Mouse (Mus musculus): ENCODE results near the gene Chrna9. TPM values are rescaled to one million over a fixed set of nuclear protein-coding genes. Genes with fewer than 3 reads are reported as not detected.

The Chrna9 gene
- total RNA-seq, 2 experiments from 2014 or later, result not detected

DNA sequence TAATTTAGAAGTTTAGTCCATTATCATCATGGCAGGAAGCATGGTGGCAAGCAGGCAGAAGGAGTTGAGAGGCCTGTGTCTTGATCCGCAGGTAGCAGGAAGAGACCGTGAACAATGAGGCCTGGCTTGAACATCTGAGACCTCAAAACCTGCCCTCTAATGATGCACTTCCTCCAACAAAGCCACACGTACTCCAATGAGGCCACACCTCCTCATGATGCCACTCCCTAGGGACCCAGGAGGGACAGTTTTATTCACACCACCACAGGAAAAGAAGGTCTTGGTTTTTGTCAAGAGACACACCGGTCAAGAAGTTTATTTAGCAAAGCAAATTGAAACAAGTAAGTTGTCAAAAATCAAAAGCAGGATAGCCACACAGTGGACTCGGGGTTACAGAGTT lies 17.8 kb upstream of the Chrna9 start:
- no peak for ATAC-seq (replicated peaks; ENCODE audit: low FRiP score, poor library complexity, severe bottlenecking)

DNA sequence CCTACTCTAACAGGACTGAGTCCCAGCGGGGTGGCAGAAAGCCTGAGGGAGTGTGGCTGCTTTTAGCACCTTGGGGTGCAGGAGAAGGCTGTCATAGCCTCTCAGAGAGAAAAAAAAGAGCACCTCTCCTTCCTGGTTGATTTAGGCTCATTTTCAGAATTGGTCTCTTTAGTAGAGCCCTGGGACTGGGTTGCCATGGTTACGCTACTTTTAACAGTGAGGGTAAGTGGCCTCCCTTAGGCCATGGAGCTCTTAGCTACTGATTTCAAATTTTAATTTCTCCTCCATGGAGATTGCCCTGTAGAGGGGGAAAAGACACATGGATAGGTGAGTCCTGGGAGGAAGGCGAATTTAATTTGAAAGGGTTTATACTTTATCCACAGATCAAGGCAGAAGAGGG lies 16.1 kb upstream of the Chrna9 start:
- ATAC-seq (replicated peaks; ENCODE audit: low FRiP score, poor library complexity, severe bottlenecking), result no peak

DNA sequence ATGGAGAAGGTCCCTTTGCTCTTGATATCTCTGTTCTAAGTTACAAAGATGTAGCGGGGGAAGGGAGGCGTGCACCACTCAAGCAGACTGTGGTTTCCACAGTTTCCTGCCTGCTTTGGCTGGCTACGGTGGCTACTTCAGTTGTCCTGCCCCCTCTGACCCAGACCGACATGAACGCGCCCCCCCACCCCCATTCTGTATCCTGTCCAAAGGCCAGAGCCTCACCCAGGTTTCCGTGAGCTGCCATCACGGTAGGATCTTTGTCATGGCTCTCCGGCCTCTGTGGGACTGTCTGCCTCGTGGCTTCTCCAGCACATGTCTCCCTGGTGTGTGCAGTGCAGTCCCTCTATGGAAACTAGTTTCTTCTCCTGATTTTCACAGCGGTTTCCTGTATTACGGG lies 15.4 kb upstream of the Chrna9 start:
- ATAC-seq (replicated peaks; ENCODE audit: low FRiP score, poor library complexity, severe bottlenecking), result no peak

DNA sequence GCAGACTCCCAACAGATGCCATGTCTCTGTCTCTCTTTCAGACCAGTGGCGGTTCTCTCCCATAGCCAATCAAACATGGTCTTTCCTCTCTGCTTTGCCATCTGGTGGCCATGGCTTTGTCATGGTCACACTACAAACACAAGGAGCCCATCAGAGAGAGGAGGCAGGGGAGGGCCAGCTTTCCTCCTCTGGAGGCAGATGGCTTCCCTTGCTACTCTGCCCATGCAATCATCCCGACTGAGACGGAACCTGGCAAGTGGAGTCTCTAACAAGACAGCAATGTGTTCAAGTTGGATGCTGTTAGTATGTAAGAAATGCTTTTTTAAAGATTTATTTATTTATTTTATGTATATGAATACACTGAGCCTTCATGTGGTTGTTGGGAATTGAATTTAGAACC lies 14.8 kb upstream of the Chrna9 start:
- no peak for ATAC-seq (replicated peaks; ENCODE audit: low FRiP score, poor library complexity, severe bottlenecking)

DNA sequence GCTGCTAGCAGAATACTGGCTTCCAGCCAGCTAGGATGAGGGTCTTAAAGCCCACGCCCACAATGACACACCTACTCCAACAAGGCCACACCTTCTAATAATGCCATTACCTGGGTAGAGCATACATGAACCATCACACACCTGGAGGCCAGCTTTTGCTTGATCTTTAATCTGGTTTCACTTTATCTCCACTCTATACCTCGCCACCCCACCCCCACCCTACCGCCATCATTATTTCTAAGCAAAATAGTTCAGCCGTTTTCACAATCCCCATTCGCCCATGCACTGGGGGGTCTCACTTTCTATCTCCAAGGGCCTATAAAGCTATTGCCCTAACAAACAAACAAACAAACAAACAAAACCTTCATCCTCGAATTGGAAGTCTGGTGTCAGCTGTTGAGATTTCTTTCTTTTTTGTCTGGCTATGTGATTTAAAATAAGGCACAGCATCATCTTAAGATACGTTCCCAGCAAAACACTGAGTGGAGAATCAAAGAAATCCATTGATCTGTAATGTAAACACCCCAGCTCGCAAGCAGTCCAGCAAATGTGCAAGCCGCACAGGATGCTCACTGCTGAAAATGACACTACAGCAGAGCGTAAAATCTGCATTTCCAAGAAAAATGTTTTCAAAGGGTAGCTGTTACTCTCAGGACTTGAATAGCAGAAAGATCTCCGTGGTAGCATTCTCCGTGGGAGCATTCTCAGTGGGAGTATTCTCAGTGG lies 13.9 kb upstream of the Chrna9 start:
- no peak for ATAC-seq (replicated peaks; ENCODE audit: low FRiP score, poor library complexity, severe bottlenecking)

DNA sequence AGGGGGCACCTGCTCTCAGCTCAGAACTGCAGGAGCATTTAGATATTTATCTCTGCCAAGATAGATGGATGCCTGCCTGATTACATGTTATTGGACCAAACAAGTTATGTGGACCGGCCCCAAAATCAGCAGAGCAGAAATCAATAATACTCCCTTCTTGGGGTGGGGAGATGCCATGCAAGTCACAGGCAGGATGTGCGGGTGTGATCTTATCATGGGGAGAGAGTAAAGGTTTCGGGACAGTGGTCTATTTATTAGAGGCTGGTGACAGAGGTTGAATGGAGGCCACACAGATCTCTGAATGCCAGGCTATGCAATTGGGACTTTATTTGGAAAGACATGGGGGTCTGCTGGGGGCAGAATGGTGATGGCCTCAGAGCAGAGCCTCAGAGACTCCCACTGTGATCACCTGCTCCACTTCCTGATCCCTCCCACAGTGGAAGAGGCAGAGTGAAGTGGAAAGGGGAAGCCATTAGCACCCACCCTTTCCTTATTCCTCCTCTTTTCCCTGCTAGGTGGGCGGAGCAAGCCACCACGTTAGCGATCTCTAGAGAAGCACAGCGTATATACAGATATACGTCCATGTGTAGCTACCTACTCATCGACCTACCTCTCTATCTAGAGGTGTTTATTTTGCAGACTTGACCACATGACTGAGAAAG lies 13.1 kb upstream of the Chrna9 start:
- no peak for ATAC-seq (replicated peaks; ENCODE audit: low FRiP score, poor library complexity, severe bottlenecking)

DNA sequence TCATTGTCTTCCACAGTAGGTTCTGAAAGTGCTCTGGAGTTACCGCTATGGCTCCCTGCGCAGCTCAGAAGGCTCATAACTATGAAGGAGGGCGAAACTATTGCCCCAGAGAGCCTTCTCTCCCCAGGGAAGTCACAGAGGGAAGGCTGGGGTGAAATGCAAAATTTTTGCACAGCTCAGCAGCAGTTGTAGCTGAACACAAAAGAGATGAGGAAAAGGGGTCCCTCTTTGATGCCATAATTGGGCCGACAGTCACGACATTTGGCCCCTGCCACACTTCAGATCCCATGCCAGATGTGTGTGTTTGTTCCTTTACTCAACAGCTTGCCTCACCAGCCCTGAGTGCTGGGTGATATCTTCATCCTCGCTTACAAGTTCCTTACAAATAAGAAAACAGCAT lies 8.1 kb upstream of the Chrna9 start:
- ATAC-seq (replicated peaks; ENCODE audit: low FRiP score, poor library complexity, severe bottlenecking), result no peak

DNA sequence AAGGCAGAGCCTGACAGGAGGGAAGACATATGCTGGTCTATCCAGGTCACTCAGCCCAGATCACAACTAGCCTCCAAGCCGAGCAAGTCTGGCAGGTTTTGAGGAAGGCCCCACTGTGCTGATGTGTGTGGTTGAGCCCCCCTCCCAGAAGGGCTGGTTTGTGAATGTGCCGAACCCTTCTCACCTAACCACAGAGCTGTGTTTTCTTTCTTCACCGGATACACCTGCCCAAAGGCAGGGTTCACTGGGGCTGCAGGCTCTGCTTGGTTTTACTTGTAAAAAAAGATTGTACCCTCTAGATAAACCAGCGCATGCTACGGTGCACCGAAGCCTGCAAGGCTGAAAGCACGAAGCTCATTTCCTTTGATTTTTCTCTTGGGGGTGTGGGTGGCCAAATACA lies 5.6 kb upstream of the Chrna9 start:
- no peak for ATAC-seq (replicated peaks; ENCODE audit: low FRiP score, poor library complexity, severe bottlenecking)

DNA sequence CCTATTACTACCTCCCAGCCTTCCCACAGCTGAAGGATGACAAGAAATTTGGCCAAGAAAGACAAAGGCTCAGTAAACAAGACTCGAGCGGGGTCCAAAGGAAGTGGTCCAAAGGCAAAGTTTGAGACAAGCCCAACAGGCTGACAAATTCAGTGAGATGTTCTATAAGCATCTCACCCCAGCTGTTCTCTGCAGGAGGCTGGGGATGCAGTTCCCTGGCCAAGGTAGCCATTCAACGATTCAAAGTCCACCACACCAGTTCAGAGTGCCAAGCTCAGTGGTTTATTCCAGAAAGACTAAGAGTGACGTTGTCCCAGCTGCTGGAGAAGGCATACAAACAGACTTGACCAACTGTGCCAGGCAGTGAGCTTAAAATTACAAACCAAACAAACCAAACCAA lies 4.5 kb upstream of the Chrna9 start:
- ATAC-seq (replicated peaks; ENCODE audit: low FRiP score, poor library complexity, severe bottlenecking), result no peak

DNA sequence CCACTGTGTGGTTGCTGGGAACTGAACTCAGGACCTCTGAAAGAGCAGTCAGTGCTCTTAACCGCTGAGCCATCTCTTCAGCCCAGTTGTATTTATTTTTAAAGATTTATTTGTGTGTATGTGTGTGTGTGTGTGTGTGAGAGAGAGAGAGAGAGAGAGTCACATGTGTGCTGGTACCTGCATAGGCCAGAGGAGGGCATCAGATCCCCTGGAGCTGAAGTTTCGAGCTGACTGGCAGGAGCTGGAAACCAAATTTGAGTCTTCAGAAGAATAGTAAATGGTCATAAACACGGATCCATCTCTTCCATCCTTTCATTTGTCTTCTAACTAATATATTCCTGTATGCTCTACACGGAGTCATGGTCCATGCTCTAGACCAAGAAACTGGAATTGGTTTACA lies 1.5 kb upstream of the Chrna9 start:
- ATAC-seq (replicated peaks; ENCODE audit: low FRiP score, poor library complexity, severe bottlenecking), result no peak

DNA sequence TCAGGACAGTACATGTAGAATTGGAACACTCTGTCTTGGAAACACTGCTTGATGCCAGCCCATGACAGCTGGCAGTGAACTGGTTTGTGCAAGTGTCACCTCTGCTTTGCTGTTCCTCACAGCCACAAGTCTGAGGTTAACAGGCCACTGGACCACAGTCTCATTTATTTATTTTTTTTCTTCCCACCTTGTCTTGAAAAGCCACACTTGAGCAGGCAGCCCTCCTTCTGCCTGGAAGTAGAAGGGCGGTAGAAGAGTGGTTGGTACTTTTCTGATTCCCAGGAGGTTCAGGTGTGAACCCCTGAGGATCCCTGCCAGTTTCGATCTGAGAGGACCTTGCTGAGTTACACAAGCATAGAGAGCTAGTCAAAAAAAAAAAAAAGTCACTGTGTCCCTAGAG lies 957 bp upstream of the Chrna9 start:
- ATAC-seq (replicated peaks; ENCODE audit: low FRiP score, poor library complexity, severe bottlenecking), result no peak

DNA sequence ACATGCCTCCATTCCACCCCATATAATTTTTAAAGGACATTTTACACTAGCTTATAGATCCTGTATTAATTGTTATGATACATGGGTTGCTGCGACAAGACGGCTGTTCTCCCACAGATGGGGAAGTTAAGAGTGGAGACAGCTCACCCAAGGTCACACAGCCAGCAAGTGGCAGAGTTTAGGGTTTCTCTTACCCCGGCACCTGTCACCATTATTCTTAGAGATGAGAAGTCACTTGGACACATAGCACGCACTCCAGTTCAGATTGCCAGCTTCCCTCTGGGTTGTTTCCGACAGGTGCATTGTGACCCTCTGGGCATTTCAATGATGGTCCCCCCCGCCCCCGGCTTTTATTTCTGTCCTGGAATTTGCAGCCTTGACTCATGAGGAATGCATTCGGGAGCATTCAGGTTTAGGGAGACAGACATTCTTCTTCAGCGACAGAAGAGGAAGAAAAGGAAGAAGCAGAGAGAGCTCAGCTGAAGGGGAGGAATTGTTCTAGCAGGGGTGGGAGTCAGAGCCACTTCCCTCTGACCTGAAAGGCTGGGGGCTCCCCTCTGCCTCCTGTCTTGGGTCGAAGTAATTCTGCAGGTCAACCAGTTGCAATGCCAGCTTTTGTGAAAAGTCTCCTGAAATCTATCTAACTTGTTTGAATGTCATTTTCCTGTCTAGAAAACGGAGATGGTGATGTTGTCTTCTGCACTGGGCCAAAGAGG lies 2.4 kb downstream of the Chrna9 start:
- no peak for ATAC-seq (replicated peaks; ENCODE audit: low FRiP score, poor library complexity, severe bottlenecking)

DNA sequence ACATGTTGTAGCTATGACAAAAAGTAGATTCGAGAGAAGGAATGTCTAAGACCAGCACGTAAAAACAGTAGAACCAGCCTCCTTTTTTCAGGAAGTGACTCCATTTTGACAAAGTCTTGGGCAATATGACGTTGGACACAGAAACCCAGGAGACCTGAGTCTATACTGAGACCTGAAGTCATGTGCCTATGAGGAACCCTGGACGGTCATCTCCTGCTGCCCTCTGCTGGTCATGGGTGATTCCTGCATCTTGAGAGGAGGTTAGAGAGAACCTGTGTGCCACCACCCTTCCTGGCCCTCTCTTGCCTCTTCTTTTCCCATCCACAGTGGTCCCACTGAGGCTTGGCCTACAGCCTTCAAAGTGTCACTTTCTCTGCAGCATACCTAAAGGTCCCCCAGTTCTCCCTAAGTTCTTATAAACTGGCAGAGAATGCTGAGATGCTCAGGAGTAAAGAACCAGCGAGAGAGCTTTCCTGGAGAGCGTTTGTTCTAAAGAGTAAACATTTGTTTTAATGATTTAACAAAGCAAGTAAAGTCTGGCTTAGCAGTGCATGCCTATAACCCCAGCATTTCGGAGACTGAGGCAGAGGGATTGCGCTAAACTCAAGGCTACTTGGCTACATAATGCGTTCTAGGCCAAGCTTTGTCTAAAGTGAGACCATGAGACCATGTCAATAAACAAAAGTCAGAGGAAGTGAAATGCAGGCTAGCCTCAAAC lies 3.4 kb downstream of the Chrna9 start:
- ATAC-seq (replicated peaks; ENCODE audit: low FRiP score, poor library complexity, severe bottlenecking), result peak; percentile 83

DNA sequence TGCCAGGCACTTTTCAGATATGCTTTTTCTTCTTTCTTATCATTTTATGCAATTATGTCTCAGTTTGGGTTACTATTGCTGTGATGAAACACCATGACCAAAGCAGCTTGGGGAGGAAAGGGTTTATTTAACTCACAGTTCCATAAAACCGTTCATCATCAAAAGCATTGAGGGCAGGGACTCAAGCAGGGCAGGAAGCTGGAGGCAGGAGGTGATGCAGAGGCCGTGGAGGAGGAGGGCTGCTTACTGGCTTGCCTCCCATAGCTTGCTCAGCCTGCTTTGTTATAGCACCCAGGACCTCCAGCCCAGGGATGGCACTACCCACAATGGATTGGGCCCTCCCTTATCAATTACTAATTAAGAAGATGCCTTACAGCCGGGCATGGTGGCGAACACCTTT lies 6.4 kb downstream of the Chrna9 start:
- no peak for ATAC-seq (replicated peaks; ENCODE audit: low FRiP score, poor library complexity, severe bottlenecking)

DNA sequence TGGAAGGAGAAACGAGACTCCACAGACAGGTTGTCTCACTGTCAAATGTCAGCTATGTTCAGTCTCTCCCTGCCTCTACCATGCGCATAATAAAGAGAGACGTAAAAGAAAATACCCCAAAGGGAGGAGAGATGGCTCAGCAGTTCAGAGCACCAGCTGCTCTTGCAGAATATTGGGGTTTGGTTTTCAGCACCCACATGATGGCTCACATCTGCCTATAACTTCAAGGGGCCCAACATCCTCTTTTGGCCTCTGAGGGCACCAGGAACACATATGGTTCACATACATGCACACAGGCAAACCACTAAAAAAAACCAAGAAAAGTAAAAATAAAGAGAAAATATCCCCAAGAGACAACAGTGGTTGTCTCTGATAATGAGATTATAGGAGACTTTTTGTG lies 15.1 kb downstream of the Chrna9 start:
- no peak for ATAC-seq (replicated peaks; ENCODE audit: low FRiP score, poor library complexity, severe bottlenecking)

DNA sequence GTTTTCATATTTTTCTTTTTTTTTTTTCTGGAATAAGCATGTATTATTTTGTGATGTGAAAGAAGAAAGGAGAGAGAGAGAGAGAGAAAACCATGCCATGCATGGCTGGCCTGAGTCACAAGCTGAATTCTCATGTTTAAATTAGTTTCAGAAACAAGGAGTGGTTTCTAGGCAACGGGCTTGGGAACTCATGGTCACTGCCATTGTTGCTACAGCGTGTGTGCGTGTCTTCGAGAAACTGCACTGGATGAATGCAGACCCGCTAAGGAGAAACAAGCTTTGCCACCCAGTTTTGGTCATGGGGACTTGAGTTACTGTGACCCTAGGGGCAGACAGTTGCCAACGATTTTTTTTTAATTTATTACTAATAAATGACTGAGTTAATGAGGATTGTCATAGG lies 15.5 kb downstream of the Chrna9 start:
- ATAC-seq (replicated peaks; ENCODE audit: low FRiP score, poor library complexity, severe bottlenecking), result no peak

DNA sequence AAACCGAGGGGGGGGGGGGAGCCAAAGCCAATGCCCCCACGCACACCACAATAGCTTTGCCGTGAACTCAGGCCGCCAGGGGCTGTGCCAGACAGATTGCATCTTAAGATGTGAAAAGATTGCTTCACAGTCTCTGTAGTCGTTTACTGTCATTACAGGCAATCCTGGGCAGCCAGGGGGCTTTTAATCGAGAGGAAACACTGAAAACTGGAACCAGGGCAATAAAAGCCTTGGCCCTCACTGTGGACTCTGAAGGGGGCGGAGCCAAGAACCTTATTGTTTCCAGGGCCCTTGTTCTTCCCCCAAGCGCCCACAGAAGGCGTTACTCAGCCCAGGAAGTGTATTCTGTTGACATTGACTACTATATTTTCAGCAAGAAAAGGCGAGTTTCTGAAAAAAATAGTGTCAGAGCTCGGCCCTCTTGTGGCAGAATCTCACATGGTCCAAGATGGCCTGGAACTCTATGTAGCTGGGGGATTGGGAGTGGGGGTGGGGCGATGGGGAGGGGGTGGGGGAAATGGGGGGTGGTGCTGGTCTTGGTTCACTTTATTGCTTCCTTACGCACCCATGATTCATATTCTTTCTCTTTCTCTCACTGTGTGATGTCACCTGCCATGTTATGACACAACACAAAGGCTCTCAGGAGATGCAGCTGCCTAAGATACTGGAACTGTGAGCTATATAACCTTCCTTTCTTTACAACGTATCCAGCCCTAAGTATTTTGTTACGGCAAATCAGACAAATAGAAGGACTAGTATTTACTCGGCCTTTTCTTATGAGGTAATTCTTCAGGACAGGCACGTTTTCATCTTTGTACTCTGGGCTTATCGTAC lies 16.2 kb downstream of the Chrna9 start:
- no peak for ATAC-seq (replicated peaks; ENCODE audit: low FRiP score, poor library complexity, severe bottlenecking)

DNA sequence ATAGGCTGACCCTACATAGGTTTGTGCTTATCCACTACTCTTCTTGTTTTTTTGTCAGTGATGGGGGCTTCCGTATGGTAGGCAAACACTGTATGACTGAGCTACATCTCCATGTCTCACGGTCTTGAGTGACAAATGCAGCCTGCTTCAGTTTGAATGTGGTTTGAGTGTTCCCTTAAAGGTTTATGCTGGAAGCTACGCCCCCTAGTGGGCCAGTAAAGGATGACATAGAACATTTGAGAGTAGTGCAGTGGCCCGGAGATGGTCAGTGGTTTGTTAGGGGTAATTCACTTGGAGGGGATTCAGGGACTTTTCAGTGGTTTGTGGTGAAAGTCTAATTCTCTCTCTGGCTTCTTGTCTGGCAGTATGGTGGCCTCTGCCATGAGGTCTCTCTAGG lies 16.8 kb downstream of the Chrna9 start:
- ATAC-seq (replicated peaks; ENCODE audit: low FRiP score, poor library complexity, severe bottlenecking), result no peak

DNA sequence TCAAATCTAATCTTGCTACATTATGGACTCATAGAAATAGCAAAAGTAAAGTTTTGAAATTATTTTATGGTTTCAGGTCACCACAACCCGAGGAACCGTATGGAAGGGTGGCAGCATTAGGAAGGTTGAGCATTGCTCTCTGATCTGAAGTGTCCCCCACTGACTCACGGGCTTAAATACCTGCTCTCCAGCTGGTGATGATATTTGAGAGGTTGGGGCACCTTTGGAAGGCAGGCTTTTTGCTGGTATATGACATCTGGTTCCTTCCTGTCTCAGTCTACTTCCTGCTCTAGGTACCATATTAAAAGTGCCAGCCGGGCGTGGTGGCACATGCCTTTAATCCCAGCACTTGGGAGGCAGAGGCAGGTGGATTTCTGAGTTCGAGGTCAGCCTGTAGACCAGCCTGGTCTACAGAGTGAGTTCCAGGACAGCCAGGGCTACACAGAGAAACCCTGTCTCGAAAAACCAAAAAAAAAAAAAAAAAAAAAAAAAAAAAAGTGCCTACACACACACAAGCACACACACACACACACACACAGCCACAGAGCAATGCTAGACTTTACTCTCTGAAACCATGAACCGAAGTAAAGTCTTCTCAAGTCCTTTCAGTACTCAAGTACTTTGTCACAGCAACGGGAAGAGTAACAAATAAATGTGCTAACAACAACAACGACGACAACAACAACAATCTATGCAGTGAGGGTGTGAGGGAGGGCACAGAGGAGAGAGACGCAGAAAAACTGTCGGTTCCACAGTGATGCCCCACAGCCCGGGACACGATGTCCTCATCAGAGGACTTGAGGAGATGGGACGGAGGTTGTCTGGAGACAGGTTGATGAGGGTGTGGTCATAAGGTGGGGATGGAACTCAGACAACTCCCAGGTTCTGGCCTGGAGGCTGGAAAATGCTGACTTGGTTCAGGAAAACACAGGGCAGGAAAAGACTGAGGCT lies 19.7 kb downstream of the Chrna9 start:
- no peak for ATAC-seq (replicated peaks; ENCODE audit: low FRiP score, poor library complexity, severe bottlenecking)
